Mouse (Mus musculus): ENCODE results near the gene Smyd3.

GRCm38 (mm10) chr1:179122476-179123229, 395.2 kb downstream of the Smyd3 start:
- TF ChIP-seq CTCF (IDR thresholded peaks at IDR 0.05; ENCODE audit: low read depth), result no peak
- no peak for TF ChIP-seq EP300 (optimal IDR thresholded peaks at IDR 0.05)

All from stomach, postnatal 0 days (tissue).